Mouse (Mus musculus): ENCODE measurements around the gene Sox5. TPM values are rescaled to one million over a fixed set of nuclear protein-coding genes. Genes with fewer than 3 reads are reported as not detected.

The Sox5 gene
- total RNA-seq, 2 experiments from 2014 or later: 2.6 to 2.9 TPM

- no peak for DNase-seq
Observed at GRCm38 (mm10) chr6:144772175-144772918, 9.4 kb downstream of the Sox5 start.

DNA sequence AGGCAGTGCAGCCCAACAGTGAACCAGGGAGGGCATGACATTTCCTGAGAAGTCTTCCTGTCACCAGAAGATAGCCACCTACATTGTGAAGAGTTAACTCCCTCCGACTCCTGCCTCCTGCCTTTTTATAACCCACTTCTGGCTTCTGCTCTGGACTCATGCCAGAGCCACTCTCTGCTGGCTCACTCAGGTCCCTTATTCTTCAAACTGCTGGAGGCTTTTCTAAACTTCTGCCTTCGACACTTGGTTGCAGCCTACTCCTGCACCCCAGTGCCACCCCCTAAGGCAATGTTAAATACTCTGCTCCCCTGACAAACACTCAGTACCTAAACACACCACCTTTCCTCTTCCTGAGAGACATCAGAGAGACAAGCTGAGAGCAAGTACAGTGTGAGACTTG lies 12.7 kb downstream of the Sox5 start:
- DNase-seq: no peak

DNA sequence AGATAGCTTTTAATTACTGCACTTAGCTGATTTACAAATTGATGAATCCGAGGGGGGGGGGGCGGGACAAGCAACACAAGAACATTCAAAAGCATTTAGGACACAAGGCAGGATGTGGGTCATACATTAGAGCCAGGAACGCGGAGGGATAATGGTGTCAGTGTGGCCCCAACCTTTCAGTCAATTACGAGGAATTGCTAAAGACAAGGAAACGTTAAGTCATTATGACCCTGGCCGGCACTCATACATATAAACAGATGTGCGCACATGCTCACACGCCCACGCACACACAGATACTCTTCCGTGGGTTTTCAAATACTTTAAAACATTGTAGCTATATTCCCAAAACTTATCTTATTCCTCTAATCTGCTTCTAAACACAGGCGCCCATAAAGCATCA lies 19.9 kb downstream of the Sox5 start:
- DNase-seq: no peak

DNA sequence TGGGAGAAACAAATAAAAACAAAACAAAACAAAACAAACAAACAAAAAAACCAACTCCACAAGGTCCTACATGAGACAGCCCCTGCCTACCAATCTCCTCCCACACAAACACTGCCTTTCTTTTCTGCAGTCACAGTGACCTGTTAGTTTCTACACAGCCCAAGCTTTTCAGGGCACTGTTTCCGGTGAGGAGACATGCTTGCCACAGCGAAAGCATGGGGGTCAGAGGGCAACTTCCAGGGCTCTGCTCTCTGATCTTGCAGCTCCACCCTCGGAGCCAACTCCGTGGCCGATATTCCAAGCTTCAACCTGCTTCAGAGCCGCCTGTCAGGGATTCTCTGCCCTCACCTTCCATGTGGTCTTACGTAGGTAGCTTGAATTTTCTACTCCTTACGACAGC lies 22.6 kb downstream of the Sox5 start:
- DNase-seq: no peak

GRCm38 (mm10) chr6:144757414-144757813 lies 24.4 kb downstream of the Sox5 start:
- no peak for DNase-seq

GRCm38 (mm10) chr6:144756444-144756843 lies 25.3 kb downstream of the Sox5 start:
- no peak for DNase-seq

DNA sequence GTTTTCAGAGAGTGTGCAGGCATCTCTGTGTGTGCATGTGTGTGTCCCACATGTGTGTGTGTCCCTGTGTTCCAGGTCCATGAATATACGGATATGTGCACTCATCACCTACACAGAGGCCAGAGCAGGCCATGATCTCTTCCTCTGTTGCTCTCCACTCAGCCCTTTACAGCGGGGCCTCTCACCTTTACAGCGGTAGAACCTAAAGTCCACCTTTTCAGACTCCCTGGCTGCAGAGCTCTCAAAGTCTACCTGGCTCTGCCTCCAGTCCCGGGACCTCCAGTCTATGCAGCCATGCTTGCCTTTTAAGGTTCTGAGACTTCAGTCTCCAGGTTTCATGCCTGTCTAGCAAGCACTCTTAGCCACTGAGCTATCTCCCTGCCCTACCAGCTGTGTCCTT lies 26.5 kb downstream of the Sox5 start:
- DNase-seq: no peak

DNA sequence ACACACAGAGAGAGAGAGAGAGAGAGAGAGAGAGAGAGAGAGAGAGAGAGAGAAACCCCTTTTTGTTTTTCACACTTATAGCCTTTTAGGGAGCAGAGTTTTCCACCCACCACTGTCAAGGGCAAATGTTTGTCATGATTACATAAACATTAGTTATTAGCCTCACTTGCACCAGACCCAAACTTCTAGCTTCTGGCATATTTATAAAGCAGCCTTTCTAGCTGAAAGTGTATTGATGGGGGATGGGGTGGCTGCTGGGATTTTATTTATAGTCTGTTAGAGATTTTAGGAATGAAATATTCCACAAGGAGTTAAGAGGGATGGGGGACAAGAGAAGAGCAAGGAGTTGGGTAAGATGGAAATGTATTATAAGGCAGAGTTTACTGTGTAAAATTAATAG lies 27.4 kb downstream of the Sox5 start:
- no peak for DNase-seq

DNA sequence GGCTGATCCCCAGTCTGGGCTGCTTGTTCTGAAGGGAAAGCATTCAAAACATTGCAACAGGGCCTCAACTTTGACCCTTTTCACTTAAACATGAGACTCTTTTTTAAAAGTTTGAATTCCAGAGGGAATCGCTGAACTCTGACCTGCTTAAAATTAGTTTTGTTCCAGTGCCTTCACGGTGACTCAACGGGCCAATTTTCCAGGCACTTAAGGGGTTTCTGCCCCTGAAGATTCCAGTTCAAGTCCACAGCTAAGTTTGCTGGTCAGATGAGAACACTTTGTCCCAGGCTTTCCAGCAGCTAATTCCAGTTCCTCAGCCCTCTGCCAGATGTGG lies 27.8 kb downstream of the Sox5 start:
- DNase-seq: peak; percentile 66 to 74

- DNase-seq: peak in 1 of 2 experiments; percentile 21
Observed at GRCm38 (mm10) chr6:144753225-144753962, 28.4 kb downstream of the Sox5 start.

- no peak for DNase-seq
Observed at GRCm38 (mm10) chr6:144751581-144751980, 30.2 kb downstream of the Sox5 start.

DNA sequence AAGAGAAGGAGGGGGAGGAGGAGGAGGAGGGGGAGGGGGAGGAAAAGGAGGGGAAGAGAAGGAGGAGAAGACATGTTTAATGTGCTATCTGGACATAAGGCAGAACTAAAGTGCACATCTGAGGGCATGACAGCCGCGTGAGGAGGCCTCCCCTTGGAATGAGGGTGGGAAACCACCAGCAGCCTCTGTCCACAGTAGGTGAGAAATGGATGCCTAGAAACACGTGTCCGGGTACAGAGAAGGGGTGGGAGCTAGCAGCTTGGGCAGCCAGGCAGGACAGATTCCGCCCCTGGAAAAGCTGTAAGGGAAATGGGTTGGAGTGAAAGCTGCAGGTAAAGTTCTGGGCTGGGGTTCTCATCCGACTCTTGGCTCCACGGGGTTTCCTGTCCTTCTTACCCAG lies 31.6 kb downstream of the Sox5 start:
- DNase-seq: no peak

- DNase-seq: no peak
Observed at GRCm38 (mm10) chr6:144746436-144746835, 35.3 kb downstream of the Sox5 start.

- no peak for DNase-seq
Observed at GRCm38 (mm10) chr6:144742559-144742958, 39.2 kb downstream of the Sox5 start.

- DNase-seq: no peak
Observed at GRCm38 (mm10) chr6:144741080-144741655, 40.6 kb downstream of the Sox5 start.

GRCm38 (mm10) chr6:144740343-144740742 lies 41.4 kb downstream of the Sox5 start:
- no peak for DNase-seq

GRCm38 (mm10) chr6:144739753-144740152 lies 42.0 kb downstream of the Sox5 start:
- DNase-seq: peak; percentile 22 to 29

GRCm38 (mm10) chr6:144737786-144738185 lies 44.0 kb downstream of the Sox5 start:
- DNase-seq: no peak

DNA sequence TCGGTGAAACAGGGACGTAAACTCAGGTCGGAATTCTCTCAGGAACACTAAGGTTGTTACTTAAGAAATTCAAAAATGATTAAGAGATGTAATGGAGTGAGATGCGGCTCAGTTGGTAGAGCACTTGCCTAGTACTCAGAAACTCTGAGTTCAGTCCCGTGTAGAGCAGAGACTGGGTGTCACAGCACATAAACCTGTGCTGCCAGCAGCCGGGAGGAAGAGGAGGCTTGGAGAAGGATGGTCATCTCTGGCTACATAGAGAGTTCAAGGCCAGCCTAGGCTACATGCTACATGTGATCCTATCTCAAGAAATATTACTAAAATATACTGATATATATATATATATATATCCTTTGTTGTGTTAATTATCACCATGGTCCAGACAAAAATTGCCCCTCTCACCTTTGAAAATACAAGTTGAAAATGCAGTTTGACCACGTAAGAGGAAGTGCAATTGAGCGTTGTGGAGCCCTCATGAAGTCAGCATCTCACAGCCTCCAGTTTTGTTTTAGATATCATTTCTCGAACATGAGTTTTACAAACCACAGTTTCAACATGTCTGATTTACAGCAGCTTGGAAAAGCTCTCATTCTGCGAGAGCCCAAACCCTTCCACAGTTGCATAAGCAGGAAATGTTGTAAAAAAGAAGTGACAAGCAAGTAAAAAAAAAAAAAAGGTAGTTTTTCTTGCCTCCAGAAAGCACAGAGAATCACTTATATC lies 50.4 kb downstream of the Sox5 start:
- DNase-seq: no peak

- no peak for DNase-seq
Observed at GRCm38 (mm10) chr6:144723530-144724144, 58.1 kb downstream of the Sox5 start.

DNA sequence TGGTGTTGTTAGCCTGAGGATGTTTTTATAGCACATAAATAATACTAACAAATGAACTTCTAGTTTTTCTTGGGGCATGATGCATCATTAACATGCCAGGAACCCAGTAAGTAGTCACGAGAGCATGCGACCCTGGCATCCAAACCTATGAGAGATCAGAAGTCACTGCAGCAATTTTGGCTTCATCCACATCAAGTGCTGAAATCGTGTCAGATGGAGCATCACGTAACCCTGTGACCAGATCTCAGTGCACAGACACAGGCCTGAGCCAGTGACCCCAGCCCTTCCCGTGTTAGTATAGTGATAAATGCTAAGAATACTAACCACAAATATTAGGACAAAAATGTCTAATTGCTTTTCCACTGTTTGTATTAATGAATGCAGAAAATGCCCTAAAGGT lies 58.8 kb downstream of the Sox5 start:
- no peak for DNase-seq

DNA sequence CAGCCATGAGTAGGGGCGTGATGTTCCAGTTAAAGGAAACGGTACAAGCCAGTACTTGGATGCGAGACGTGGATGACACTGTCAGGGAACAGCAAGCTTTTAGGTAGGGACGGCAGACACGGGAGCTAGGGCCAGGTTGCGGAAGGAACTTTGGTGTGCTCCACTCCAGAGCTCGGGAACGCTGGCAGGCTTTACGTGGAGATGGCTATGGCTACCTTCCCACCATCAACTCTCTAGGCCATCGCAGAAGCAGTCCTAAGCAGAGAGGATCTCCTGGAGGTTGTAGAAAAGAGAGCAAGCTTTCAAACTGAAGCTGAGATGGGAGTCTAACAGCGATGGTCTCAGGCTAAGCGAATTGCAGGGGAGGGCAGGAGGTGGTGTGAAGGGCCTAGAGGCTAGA lies 60.9 kb downstream of the Sox5 start:
- DNase-seq: no peak
